Mouse (Mus musculus) heart, adult 2 months (tissue): ENCODE results near the gene Rai14. TPM values are rescaled to one million over a fixed set of nuclear protein-coding genes. Genes with fewer than 3 reads are reported as not detected.

Experiments
- DNase-seq, 2 experiments: peaks; one replicate each; pipeline ENCODE4 v3.0.0; 2021
- H3K27ac ChIP-seq: fragments of 200-600 bp; 2 replicates; pipeline ENCODE4 v1.8.1; 2022
- H3K27me3 ChIP-seq: fragments of 200-500 bp; 2 replicates; pipeline ENCODE4 v1.6.1; 2012; ENCODE audit warnings: mild to moderate bottlenecking, low read length, inconsistent platforms, mixed read lengths; ENCODE audit not compliant: control insufficient read depth, insufficient read depth
- H3K36me3 ChIP-seq: fragments of 200-500 bp; 2 replicates; pipeline ENCODE4 v1.6.1; 2012; ENCODE audit warnings: low read length, inconsistent platforms; ENCODE audit not compliant: control insufficient read depth, insufficient read depth
- H3K4me1 ChIP-seq: fragments of 200-500 bp; 2 replicates; pipeline ENCODE4 v1.6.1; 2011; ENCODE audit warnings: low read length; ENCODE audit not compliant: control insufficient read depth, insufficient read depth
- H3K4me3 ChIP-seq: fragments of 200-600 bp; 2 replicates; pipeline ENCODE4 v1.8.1; 2022
- H3K79me2 ChIP-seq: fragments of 200-500 bp; replicated peaks from 2 replicates; pipeline ENCODE4 v1.6.1; 2012; ENCODE audit warnings: mild to moderate bottlenecking, inconsistent platforms, low read length, moderate library complexity, mixed read lengths; ENCODE audit not compliant: control insufficient read depth, insufficient read depth
- H3K9ac ChIP-seq: fragments of 200-500 bp; 2 replicates; pipeline ENCODE4 v1.6.1; 2012; ENCODE audit warnings: low read depth, mild to moderate bottlenecking, control low read depth, inconsistent platforms, low read length, mixed read lengths
- CTCF ChIP-seq: fragments of 200-600 bp; IDR thresholded peaks from 2 replicates; pipeline ENCODE4 v1.8.1; 2022; ENCODE audit warnings: antibody characterized with exemption, mild to moderate bottlenecking, moderate library complexity
- EP300 ChIP-seq: fragments of 200-500 bp; IDR thresholded peaks from 2 replicates; pipeline ENCODE4 v1.6.1; 2011; ENCODE audit warnings: low read depth, low read length, control low read depth; ENCODE audit not compliant: insufficient read depth
- POLR2A ChIP-seq: fragments of 200-500 bp; IDR thresholded peaks from 2 replicates; pipeline ENCODE4 v1.6.1; 2011; ENCODE audit warnings: mild to moderate bottlenecking, low read depth, low read length, control low read depth; ENCODE audit not compliant: insufficient read depth
- WGBS: fragments of 180-500 bp; shearing (Covaris S2); methylation state at CpG from one replicate; pipeline ENCODE4 v1.1.7; 2018; 5-methylcytosine and 5-hydroxymethylcytosine counted together
- intact Hi-C: fragments of 180-260 bp; cut with DNase I; formaldehyde crosslinking; loops from one replicate; pipeline ENCODE4 v1.15.1; 2025
- polyA plus RNA-seq: library from polyadenylated mRNA; depleted of rRNA; stranded (reverse); fragments of >200 nt; gene quantifications from 2 replicates; pipeline ENCODE4 v1.2.3, GENCODE M21; 2012
- total RNA-seq, 2 experiments: library from RNA; stranded (reverse); gene quantifications; 2 replicates each; pipeline ENCODE4 v1.2.3; 2021

Rai14 gene
- total and polyA plus RNA-seq, 3 experiments: 1.1 to 4.3 (median 3.7) TPM

- intact Hi-C loops: no loop called here
- H3K4me1 ChIP-seq: no peaks in the 10 kb centered on the region
- no peaks in the 10 kb centered on the region for H3K36me3 ChIP-seq
- no peaks in the 10 kb centered on the region for H3K27me3 ChIP-seq
- no peak overlapping the region for H3K4me3 ChIP-seq
- WGBS: 89% methylated on average over 1 of the region's 1 CpGs
- H3K79me2 ChIP-seq: no peaks in the 10 kb centered on the region
- no peak for DNase-seq
- TF ChIP-seq POLR2A (no peak), CTCF (no peak), EP300 (no peak)
- no peak overlapping the region for H3K27ac ChIP-seq
- no peak overlapping the region for H3K9ac ChIP-seq
Observed at GRCm38 (mm10) chr15:10654696-10655095, 59.7 kb downstream of the Rai14 start.

GRCm38 (mm10) chr15:10652931-10653475 lies 61.4 kb downstream of the Rai14 start:
- Histone ChIP-seq H3K27me3 (no peaks in the 10 kb centered on the region), H3K4me1 (peaks cover 1% of the 10 kb centered on the region), H3K4me3 (no peak overlapping the region), H3K36me3 (no peaks in the 10 kb centered on the region), H3K9ac (no peak overlapping the region), H3K27ac (no peak overlapping the region), H3K79me2 (no peaks in the 10 kb centered on the region)
- no peak for TF ChIP-seq EP300
- TF ChIP-seq CTCF: no peak
- TF ChIP-seq POLR2A: no peak
- intact Hi-C loops: no loop called here
- WGBS: 90% methylated on average over 2 of the region's 2 CpGs
- DNase-seq: no peak

GRCm38 (mm10) chr15:10648372-10649109 lies 65.9 kb downstream of the Rai14 start:
- DNase-seq: no peak
- intact Hi-C loops: no loop called here

DNA sequence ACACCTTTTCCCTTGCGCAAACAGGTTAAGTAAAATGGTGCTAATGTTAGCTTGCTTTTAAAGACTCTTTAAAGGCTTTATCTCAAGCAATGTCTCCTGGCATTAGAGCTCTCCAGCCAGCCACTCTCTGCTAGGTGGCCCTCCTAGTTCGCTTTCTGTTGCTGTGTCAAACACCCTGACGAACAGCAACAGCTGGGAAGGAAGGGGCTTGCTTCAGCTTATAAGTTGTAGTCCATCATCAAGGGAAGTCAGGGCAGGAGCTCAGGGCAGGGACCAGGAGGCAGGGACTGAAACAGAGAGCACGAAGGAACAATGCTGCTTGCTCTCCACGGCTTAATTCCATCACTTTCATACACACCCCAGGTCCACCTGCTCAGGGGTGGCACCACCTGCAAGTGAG lies 68.1 kb downstream of the Rai14 start:
- WGBS: 90% methylated on average over 5 of the region's 5 CpGs
- Histone ChIP-seq H3K9ac (no peak overlapping the region), H3K79me2 (no peaks in the 10 kb centered on the region), H3K4me3 (no peak overlapping the region), H3K27me3 (no peaks in the 10 kb centered on the region), H3K36me3 (no peaks in the 10 kb centered on the region), H3K27ac (no peak overlapping the region), H3K4me1 (peaks cover 1% of the 10 kb centered on the region)
- no peak for TF ChIP-seq EP300
- TF ChIP-seq POLR2A: no peak
- no peak for TF ChIP-seq CTCF
- intact Hi-C loops: no loop called here
- no peak for DNase-seq

More at GRCm38 (mm10) chr15:10648372-10649109, 65.9 kb downstream of the Rai14 start:
- Histone ChIP-seq H3K79me2 (no peaks in the 10 kb centered on the region), H3K27me3 (no peaks in the 10 kb centered on the region), H3K4me3 (no peak overlapping the region), H3K9ac (no peak overlapping the region), H3K27ac (no peak overlapping the region), H3K36me3 (no peaks in the 10 kb centered on the region), H3K4me1 (peaks cover 1% of the 10 kb centered on the region)
- 22% methylated on average over 6 of the region's 6 CpGs for WGBS
- TF ChIP-seq CTCF: no peak
- no peak for TF ChIP-seq POLR2A
- TF ChIP-seq EP300: no peak

DNA sequence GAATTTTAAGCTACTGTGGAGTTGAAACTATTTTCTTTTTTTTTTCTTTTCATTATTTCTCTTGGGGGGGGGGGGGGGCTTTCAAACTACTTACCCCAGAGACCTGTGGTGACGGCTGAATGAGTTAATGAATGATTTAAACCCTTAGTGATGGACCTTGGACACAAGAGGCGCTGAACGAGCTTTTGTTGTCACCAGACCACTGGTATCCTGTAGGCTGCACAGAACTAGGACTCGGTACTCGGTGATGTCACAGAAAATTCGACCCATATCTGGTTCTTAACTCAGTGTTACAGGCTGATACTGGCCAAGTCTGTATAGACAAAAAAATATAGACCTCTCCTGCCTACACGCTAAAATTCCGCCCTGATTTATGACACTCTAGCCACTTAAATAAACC lies 69.3 kb downstream of the Rai14 start:
- Histone ChIP-seq H3K9ac (no peak overlapping the region), H3K27ac (no peak overlapping the region), H3K4me1 (peaks cover 1% of the 10 kb centered on the region), H3K79me2 (no peaks in the 10 kb centered on the region), H3K36me3 (no peaks in the 10 kb centered on the region), H3K4me3 (no peak overlapping the region), H3K27me3 (no peaks in the 10 kb centered on the region)
- intact Hi-C loops: no loop called here
- 68% methylated on average over 8 of the region's 8 CpGs for WGBS
- DNase-seq: no peak
- TF ChIP-seq CTCF (no peak), POLR2A (no peak), EP300 (no peak)

- TF ChIP-seq POLR2A: no peak
- TF ChIP-seq EP300: no peak
- no peak for TF ChIP-seq CTCF
- DNase-seq: no peak
- Histone ChIP-seq H3K4me1 (peaks cover 1% of the 10 kb centered on the region), H3K4me3 (no peak overlapping the region), H3K27me3 (no peaks in the 10 kb centered on the region), H3K27ac (no peak overlapping the region), H3K79me2 (no peaks in the 10 kb centered on the region), H3K36me3 (no peaks in the 10 kb centered on the region), H3K9ac (no peak overlapping the region)
- 94% methylated on average over 3 of the region's 3 CpGs for WGBS
- intact Hi-C loops: no loop called here
Observed at GRCm38 (mm10) chr15:10643819-10644218, 70.6 kb downstream of the Rai14 start.
